Mouse (Mus musculus): ENCODE measurements around the gene Creb3l2. TPM values are rescaled to one million over a fixed set of nuclear protein-coding genes. Genes with fewer than 3 reads are reported as not detected.

Gene Creb3l2
- polyA plus RNA-seq, 1 experiment from 2014 or later = 33.1 TPM

GRCm38 (mm10) chr6:37414576-37414975 lies 27.4 kb downstream of the Creb3l2 start:
- no peak for TF ChIP-seq CTCF (IDR thresholded peaks at IDR 0.05; ENCODE audit: low read depth)
- Histone ChIP-seq H3K4me2 (0 out of 2 replicates have a peak overlapping the region, but pooled peaks have one; percentile 10), H3K4me3 (ENCODE audit: low read depth, low read length) (no peak overlapping the region), H3K36me3 (ENCODE audit: insufficient read depth) (peaks cover 8% of the 10 kb centered on the region), H3K27ac (ENCODE audit: low read depth) (peak overlapping the region; percentile 92), H3K9ac (no peak overlapping the region), H3K4me1 (ENCODE audit: insufficient read depth) (peaks cover 34% of the 10 kb centered on the region), H3K9me3 (ENCODE audit: low read depth, low read length) (no peaks in the 10 kb centered on the region), H3K27me3 (ENCODE audit: insufficient read depth, low read length) (no peaks in the 10 kb centered on the region)
- no peak for DNase-seq
- no peak for ATAC-seq (ENCODE audit: insufficient read depth)
- WGBS = 62% methylated on average over 10 of the region's 10 CpGs

GRCm38 (mm10) chr6:37411696-37412095 lies 30.2 kb downstream of the Creb3l2 start:
- no peaks in the 10 kb centered on the region for H3K27me3 ChIP-seq (ENCODE audit: insufficient read depth, low read length)
- no peak for TF ChIP-seq CTCF (IDR thresholded peaks at IDR 0.05; ENCODE audit: low read depth)
- 22% methylated on average over 3 of the region's 3 CpGs for WGBS
- ATAC-seq (ENCODE audit: insufficient read depth) = no peak
- H3K27ac ChIP-seq (ENCODE audit: low read depth) = peak overlapping the region; percentile 32; the same call in 1 of the 2 replicates
- peaks cover 28% of the 10 kb centered on the region for H3K4me1 ChIP-seq (ENCODE audit: insufficient read depth)
- H3K9me3 ChIP-seq (ENCODE audit: low read depth, low read length) = no peaks in the 10 kb centered on the region
- peaks cover 4% of the 10 kb centered on the region; the same call in 1 of the 2 replicates for H3K36me3 ChIP-seq (ENCODE audit: insufficient read depth)
- no peak overlapping the region for H3K9ac ChIP-seq
- H3K4me2 ChIP-seq = no peak overlapping the region
- no peak overlapping the region for H3K4me3 ChIP-seq (ENCODE audit: low read depth, low read length)
- DNase-seq = no peak

DNA sequence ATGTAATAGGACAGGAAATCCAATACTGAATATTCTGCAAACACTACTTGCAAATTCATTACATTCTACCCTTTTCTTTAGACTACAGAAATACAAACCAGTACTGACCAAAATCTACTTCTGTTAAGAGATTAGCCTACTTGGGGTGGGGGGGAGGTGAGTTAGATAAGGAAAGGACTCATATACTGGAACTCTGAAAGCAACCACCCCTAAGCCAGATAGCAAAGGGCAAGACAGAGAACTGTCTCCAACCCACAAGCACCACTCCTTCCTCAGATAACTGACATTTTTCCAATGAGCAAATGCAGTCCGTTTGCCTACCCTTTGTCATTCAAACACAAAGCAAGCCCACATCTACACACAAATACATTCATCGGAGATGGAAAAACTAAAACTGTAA lies 32.1 kb downstream of the Creb3l2 start:
- ATAC-seq (ENCODE audit: insufficient read depth) (no peak), DNase-seq (no peak)
- H3K36me3 ChIP-seq (ENCODE audit: insufficient read depth) = peaks cover 4% of the 10 kb centered on the region; the same call in 1 of the 2 replicates
- peaks cover 23% of the 10 kb centered on the region for H3K4me1 ChIP-seq (ENCODE audit: insufficient read depth)
- H3K27ac ChIP-seq (ENCODE audit: low read depth) = no peak overlapping the region
- H3K4me2 ChIP-seq = no peak overlapping the region
- no peak overlapping the region for H3K4me3 ChIP-seq (ENCODE audit: low read depth, low read length)
- no peak for TF ChIP-seq CTCF (IDR thresholded peaks at IDR 0.05; ENCODE audit: low read depth)
- no peak overlapping the region for H3K9ac ChIP-seq
- H3K9me3 ChIP-seq (ENCODE audit: low read depth, low read length) = no peaks in the 10 kb centered on the region
- 73% methylated on average over 2 of the region's 2 CpGs for WGBS
- H3K27me3 ChIP-seq (ENCODE audit: insufficient read depth, low read length) = no peaks in the 10 kb centered on the region

GRCm38 (mm10) chr6:37407876-37408275 lies 34.1 kb downstream of the Creb3l2 start:
- ATAC-seq (ENCODE audit: insufficient read depth) (no peak), DNase-seq (no peak)
- WGBS = 86% methylated on average over 3 of the region's 3 CpGs
- no peaks in the 10 kb centered on the region for H3K27me3 ChIP-seq (ENCODE audit: insufficient read depth, low read length)
- no peak overlapping the region for H3K9ac ChIP-seq
- H3K9me3 ChIP-seq (ENCODE audit: low read depth, low read length) = no peaks in the 10 kb centered on the region
- H3K4me1 ChIP-seq (ENCODE audit: insufficient read depth) = peaks cover 34% of the 10 kb centered on the region
- no peak overlapping the region for H3K4me3 ChIP-seq (ENCODE audit: low read depth, low read length)
- H3K36me3 ChIP-seq (ENCODE audit: insufficient read depth) = no peaks in the 10 kb centered on the region
- H3K4me2 ChIP-seq = no peak overlapping the region
- no peak for TF ChIP-seq CTCF (IDR thresholded peaks at IDR 0.05; ENCODE audit: low read depth)
- no peak overlapping the region for H3K27ac ChIP-seq (ENCODE audit: low read depth)

DNA sequence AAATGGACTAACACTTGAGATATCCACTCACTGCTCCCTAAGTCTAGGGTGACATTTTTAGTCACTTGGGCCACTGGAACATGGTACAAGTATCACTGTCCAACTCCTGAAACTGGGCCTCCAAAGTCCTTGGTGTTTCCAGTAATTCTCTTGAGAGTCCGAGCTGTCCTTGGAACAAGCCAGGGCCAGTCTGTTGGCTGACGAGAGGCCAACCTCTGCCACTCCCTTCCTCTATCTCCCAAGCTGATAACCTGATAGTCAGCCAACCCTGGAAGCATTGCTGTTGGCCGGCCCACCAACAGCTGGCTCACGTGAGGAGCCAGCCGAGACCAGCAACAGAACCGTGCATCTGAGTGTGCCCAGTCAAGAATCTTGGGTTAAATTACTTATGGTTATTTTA lies 35.0 kb downstream of the Creb3l2 start:
- Histone ChIP-seq H3K9me3 (ENCODE audit: low read depth, low read length) (no peaks in the 10 kb centered on the region), H3K27me3 (ENCODE audit: insufficient read depth, low read length) (no peaks in the 10 kb centered on the region), H3K4me3 (ENCODE audit: low read depth, low read length) (no peak overlapping the region), H3K9ac (no peak overlapping the region), H3K4me2 (no peak overlapping the region), H3K27ac (ENCODE audit: low read depth) (no peak overlapping the region), H3K4me1 (ENCODE audit: insufficient read depth) (peaks cover 34% of the 10 kb centered on the region), H3K36me3 (ENCODE audit: insufficient read depth) (no peaks in the 10 kb centered on the region)
- 66% methylated on average over 6 of the region's 6 CpGs for WGBS
- TF ChIP-seq CTCF (IDR thresholded peaks at IDR 0.05; ENCODE audit: low read depth) = no peak
- DNase-seq (no peak), ATAC-seq (ENCODE audit: insufficient read depth) (no peak)

GRCm38 (mm10) chr6:37406018-37406417 lies 35.9 kb downstream of the Creb3l2 start:
- WGBS = 72% methylated on average over 10 of the region's 10 CpGs
- DNase-seq = no peak
- H3K36me3 ChIP-seq (ENCODE audit: insufficient read depth) = no peaks in the 10 kb centered on the region
- no peaks in the 10 kb centered on the region for H3K27me3 ChIP-seq (ENCODE audit: insufficient read depth, low read length)
- no peak overlapping the region for H3K9ac ChIP-seq
- H3K4me3 ChIP-seq (ENCODE audit: low read depth, low read length) = no peak overlapping the region
- no peaks in the 10 kb centered on the region for H3K9me3 ChIP-seq (ENCODE audit: low read depth, low read length)
- ATAC-seq (ENCODE audit: insufficient read depth) = no peak
- peaks cover 35% of the 10 kb centered on the region for H3K4me1 ChIP-seq (ENCODE audit: insufficient read depth)
- no peak for TF ChIP-seq CTCF (IDR thresholded peaks at IDR 0.05; ENCODE audit: low read depth)
- H3K4me2 ChIP-seq = no peak overlapping the region
- H3K27ac ChIP-seq (ENCODE audit: low read depth) = no peak overlapping the region

GRCm38 (mm10) chr6:37404325-37404724 lies 37.6 kb downstream of the Creb3l2 start:
- peak overlapping the region; percentile 36; the same call in 1 of the 2 replicates for H3K27ac ChIP-seq (ENCODE audit: low read depth)
- WGBS = 42% methylated on average over 3 of the region's 3 CpGs
- no peak for DNase-seq
- no peak for TF ChIP-seq CTCF (IDR thresholded peaks at IDR 0.05; ENCODE audit: low read depth)
- H3K27me3 ChIP-seq (ENCODE audit: insufficient read depth, low read length) = no peaks in the 10 kb centered on the region
- H3K9me3 ChIP-seq (ENCODE audit: low read depth, low read length) = no peaks in the 10 kb centered on the region
- no peak overlapping the region for H3K4me2 ChIP-seq
- no peak overlapping the region for H3K4me3 ChIP-seq (ENCODE audit: low read depth, low read length)
- no peak for ATAC-seq (ENCODE audit: insufficient read depth)
- no peaks in the 10 kb centered on the region for H3K36me3 ChIP-seq (ENCODE audit: insufficient read depth)
- peaks cover 52% of the 10 kb centered on the region for H3K4me1 ChIP-seq (ENCODE audit: insufficient read depth)
- H3K9ac ChIP-seq = no peak overlapping the region

- Histone ChIP-seq H3K4me1 (ENCODE audit: insufficient read depth) (peaks cover 60% of the 10 kb centered on the region), H3K4me3 (ENCODE audit: low read depth, low read length) (no peak overlapping the region), H3K36me3 (ENCODE audit: insufficient read depth) (no peaks in the 10 kb centered on the region), H3K9ac (no peak overlapping the region; the same call in 1 of the 2 replicates), H3K27ac (ENCODE audit: low read depth) (peak overlapping the region; percentile 67), H3K9me3 (ENCODE audit: low read depth, low read length) (no peaks in the 10 kb centered on the region), H3K4me2 (no peak overlapping the region), H3K27me3 (ENCODE audit: insufficient read depth, low read length) (no peaks in the 10 kb centered on the region)
- WGBS = 30% methylated on average over 7 of the region's 7 CpGs
- DNase-seq (no peak), ATAC-seq (ENCODE audit: insufficient read depth) (no peak)
- no peak for TF ChIP-seq CTCF (IDR thresholded peaks at IDR 0.05; ENCODE audit: low read depth)
Measured at GRCm38 (mm10) chr6:37401928-37402327, 40.0 kb downstream of the Creb3l2 start.

All from lung, embryonic 14.5 days (tissue).